Mouse (Mus musculus) lung, postnatal 36 days (tissue): ENCODE data around the gene Kcna2.

ENCODE experiments used
- DNase-seq: peaks from one replicate; pipeline ENCODE4 v3.0.0; 2022; ENCODE audit warnings: mixed read lengths

Kcna2 gene

DNA sequence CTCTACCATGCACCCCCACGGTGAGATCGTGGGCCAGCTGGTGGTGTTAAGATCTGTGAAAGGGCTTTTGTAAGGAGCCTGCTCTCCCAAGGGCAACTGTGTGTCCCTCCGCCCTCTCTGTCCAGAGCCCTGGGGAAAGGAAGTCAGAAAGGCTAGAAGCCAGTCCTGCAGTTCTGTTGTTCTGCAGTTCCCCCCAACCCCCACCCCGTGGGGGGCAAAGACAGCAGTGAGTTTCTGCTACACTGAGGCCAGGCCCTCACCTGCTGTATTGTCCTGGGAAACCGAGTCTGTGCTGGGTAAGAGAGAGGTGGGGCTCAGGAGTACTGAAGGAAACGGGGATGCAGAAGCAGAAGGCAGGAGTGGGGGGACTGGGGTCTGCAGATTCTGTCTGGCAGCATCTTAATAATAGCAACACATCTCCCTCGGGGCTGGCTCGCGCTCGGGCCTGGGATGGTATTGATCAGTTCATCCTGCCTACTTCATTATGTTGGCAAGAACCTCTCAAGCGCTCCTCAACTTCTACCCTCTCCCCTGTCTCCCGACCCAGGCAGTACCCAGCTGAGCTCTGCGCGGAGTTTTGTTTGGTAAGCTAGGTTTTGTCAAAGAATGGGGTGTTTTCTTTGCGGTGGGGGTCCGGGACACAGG lies at the start of gene Kcna2:
Gene Kcna2 (plus strand): TSS at position 336 of the 645 bp plus-strand sequence.
- no peak for DNase-seq

DNA sequence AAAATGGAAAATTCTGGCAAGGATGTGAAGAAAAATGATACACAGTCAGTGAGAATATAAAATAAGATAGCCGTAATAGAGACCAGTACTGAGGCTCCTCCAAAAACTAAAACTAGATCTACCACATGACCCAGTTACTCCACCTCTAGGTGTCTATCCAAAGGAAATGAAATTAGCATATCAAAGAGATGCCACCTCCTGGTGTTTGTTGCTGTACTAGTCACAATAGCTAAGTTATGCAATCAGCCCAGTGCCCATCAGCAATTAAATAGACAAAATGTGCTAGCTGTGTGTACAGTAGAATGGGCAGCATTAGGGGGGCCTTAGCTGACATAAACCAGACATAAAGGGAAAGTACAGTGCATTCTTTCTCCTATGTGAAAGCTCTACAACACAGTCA lies 39.5 kb upstream of the Kcna2 start:
- DNase-seq: no peak

DNA sequence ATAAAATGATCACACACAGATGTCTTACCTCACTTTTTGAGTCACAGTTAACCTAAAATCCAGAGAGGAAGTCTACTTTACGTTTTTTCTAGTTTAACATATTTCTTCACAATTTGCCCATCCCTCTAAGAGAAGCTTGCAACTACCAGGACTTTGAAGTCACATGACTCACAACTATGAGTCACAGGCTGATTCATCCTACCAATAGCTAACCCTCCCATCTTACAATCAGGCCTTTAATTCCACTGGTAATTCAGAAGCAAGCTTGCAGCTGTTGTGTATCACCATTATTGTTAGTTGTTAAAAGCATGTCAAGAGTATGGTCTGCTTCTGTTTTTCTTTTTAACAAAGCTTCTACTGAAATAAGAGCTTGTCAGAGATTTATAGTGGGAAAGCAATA lies 38.2 kb upstream of the Kcna2 start:
- peak; percentile 60 for DNase-seq

DNA sequence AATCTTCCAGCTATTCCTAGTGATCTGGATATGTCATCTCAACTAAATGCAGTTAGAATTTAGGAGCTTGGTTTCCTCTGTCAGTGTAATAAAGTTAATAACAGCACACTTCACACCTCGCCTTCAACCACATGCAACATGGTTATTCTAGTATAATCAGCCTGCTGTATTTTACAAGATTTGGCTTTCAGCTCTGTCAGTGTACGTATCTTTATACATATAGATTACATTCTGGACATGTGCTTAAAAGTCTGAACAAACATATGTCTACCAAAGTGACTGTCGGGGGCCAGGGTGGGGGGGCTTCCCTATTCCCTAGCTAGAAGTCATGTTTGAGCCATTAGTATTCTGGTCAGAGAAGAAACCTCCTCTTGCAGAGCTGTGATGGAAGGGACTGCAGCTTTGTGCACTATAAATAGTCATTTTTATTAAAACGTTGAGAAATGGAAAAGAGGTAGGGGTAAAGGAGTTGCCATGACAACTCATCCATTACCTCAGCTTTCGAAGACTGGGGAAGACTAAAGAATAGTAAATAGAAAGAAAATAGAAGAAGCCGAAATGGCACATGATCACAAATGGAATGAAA lies 35.3 kb upstream of the Kcna2 start:
- DNase-seq: no peak

DNA sequence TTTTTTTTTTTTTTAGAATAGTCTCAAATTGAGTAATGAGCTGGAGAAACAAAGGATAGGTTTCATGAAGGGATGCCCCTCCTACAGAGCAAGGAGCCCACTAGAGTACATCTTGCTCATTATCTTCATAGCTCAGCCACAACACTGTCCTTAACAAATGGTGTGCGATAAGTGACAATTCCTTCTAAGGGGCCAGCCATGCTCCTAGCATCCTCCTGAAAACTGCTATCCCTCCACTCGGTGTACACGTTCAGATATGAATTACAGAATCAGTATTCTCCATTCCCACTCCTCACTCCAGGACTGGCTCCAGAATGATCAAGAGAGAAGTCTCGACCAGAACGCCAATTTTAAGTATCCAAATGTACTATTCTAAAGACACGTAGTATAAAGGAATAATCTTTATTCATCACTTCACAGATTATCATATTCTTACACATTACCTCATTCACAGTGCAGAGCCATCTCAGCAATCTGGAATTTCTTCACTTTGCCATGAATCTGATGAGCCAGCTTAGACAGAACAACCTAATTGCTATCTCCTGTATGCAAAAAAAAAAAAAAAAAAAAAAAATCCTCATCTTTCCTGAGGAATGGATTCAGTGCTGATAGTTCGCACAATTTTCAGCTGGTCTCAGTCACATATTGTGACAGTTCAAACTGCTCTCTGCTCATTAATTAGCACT lies 34.6 kb upstream of the Kcna2 start:
- DNase-seq: no peak

DNA sequence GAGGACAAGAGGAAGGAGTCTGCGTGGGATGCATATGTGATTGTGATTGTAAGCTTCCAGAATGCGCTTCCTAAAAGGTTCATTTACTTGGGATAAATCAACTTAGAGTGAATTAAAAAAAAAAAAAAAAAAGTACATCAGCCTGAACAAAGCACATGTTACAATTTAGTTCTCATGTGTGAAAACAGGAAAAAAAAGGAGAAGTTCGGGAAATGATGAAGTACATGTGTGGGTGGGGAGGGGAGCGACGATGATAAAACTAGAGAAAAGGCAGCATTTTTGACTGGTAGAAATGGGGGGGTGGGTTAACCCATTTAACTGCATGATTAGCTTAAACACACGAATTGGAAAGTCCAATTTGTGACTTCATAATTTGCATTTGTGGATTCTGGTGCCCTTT lies 33.7 kb upstream of the Kcna2 start:
- DNase-seq: no peak

DNA sequence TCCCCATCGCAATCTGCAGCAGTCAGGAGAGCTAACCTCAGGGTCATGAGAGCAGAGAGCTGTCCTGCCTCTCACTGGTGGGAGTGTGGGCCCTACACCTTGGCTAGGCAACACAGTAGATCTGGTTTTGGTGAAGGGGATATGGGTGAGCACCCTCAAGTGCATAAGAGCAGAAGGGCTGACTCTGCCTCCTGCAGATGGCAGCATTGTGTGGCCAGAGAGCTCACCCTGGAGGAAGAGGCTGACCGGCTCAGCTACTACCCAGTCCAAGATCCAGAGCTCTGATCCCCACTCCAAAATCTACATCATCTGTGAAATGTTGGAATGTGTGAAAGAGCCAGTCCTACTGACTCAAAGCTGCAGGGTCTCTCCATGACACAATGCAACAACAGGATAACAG lies 27.1 kb upstream of the Kcna2 start:
- no peak for DNase-seq

DNA sequence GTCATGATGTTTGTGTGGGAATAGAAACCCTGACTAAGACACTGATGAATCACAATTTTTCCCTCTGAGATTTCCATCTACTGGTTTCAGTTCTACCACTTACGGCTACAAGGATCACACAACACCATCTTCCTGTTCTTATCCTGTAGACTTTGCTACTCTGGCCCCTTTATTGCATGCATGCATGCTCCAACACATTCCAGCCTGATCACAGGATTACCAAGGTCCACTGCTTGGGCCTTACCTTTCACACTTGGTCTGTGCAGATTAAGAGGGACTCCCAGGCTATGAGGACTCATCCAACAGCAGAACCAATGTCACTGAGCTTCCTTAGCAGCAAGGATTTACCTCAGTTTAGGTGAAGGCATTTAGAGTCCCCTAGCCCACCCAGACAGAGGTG lies 25.2 kb upstream of the Kcna2 start:
- no peak for DNase-seq

DNA sequence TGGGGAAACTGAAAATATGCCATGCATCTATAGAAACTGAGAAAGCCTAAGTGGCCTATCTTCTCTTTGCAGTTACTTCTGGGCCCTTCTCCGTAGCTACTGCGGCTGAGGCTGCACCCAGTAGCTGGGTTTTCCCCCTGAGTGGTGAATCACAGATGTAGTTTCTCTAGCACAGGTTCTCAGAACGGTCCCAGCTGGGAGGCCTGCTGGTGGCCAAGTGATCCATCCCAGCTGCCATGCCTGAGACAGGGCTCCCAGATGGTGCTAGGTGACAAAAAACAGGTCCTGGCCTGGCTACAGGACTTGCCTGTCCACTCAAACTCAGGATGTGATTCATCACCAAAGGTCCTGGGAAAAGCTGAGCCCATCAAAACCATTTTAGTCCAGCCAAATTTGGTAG lies 24.3 kb upstream of the Kcna2 start:
- DNase-seq: peak; percentile 79

DNA sequence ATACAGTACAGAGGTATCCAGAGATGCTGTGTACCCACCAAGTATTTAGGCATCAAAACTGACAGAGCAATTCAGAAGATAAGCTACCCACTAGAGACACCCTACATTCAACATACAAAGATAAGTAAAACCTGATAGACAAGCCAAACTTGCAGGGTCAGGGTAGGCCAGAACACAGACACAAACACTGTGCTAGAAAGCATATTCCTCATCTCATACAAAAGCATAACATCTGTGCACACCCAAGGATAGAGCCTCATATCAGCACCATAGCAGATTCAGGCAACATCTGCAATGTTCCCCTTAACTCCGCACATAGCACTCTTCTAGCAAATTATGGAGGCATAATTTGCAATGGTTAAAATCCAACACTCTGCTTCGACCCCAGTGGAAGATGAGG lies 23.8 kb upstream of the Kcna2 start:
- DNase-seq: no peak

DNA sequence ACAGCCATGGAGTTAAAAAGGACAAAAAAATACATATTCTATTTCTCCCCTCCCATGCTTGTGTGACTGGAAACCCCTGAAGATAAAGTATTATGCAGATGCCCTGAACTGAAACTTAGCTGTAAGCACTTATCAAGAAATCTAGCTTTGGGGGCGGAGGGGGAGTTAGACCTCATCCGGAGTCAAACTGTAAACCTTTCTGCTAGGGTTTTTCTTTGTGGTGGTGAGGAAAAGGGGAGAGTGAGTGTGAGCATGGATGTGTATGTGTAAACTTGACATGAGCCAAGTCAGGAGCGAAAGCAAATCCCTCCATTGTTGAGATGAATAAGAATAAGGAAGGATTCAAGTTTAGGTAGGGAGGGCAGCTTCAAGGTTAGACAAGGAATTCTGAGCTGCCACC lies 20.1 kb upstream of the Kcna2 start:
- DNase-seq: no peak

DNA sequence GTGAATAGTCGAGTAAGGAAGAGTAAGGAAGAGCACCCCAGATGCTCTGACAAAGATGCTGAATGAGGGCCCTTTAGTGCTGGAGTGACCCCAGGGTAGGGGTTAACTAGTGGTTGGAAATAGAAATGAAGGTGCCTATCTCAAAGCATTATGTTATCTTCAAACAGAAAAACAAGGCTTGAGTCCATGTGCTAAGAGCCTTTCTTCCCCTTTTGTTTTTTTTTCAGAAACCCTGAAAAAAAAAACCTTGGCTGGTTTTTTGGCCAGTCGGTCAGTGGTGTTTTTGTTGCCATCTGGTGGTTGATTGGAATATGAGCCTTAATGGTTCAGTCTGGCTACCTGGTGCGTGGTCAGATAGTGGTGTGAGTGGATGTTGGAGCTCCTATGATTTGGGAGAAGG lies 19.7 kb upstream of the Kcna2 start:
- DNase-seq: peak; percentile 60

DNA sequence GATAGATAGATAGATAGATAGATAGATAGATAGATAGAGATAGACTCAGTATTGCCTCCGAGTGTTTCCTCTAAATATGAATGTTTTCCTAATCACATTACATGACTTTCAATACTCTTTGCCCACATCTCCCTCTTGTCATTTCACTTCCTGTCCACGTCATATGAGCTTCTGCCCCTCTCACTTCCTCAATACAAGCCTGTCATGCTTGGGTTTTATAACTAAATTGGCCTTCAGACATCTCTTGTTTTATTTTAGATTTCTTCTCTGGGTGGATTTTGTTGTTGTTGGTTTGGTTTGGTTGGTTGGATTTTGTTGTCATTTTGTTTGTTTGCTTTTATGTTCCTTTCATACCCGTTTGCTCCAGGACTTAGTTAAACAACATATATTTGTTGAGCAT lies 16.4 kb upstream of the Kcna2 start:
- DNase-seq: peak; percentile 36

DNA sequence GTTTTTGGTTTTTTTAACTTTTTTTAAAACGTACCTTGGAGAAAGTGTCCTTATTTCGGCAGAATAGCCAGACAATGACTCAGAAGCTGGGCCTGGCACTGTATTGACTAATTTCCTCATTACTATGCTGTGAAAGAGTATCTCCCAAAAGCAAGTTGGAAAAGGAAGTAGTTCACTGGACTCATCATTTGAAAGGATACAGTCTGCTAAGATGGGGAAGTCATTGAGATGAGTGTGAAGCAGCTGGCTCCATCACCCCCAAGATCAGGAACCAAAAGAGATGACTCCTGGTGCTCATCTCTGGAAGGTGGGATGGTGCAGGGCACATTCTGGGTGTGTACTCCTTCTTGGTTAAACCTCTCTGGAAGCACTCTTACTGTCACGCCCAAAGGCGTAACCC lies 13.5 kb upstream of the Kcna2 start:
- no peak for DNase-seq

DNA sequence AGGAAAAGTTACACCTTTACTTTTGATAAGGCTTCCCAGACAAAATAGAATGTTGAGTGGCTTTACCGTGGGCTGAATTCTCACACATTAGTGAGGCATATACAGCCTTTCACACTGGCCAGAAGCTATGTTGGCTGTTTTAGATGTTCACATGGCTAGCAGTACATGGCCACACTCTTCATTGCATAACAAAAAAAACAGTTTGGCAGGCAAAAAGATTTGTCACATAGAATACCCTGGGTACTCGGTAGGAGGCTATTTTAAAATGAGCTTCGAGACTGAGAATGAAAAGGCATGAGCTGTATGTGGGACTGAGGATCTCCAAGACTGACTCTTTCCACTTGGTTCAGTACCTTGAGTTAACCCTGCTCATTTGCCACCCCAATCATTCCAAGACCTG lies 12.1 kb upstream of the Kcna2 start:
- no peak for DNase-seq

DNA sequence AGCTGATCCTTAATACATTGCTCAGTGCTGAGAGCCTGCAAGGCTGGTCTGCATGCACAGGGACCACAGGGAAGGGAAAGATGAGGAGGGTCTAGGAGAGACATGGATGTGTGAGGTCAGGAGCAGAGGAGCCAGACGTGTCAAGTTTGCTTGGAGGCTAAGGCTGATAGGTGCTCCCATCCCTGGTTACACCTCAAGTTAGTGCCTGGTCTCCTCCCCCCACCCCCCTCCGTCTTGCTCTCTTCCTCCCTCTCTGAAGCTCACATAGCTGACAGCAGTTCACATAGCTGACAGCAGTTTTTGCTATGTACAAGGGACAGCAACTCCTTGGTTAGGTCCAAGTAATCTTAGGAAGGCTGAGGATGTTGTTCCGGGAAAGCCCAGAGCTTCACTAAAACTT lies 11.5 kb upstream of the Kcna2 start:
- no peak for DNase-seq

DNA sequence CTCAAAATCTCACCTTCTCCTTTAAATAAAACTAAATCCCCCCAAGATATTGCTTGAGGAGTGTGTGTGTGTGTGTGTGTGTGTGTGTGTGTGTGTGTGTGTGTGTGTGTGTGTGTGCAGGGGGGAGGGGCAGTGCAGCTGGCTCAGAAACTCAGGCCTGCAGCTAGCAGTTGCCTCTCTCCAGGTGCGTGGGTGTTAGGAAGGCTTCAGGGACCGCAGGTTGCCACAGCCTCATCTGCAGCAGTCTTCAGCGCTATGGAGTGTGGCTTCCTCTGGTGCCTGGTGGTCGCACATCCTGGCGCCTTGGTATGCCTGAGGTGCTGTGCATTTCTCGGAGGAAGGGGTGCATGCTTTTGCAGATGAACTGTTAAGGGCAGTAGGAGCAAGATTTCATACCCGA lies 10.9 kb upstream of the Kcna2 start:
- no peak for DNase-seq

DNA sequence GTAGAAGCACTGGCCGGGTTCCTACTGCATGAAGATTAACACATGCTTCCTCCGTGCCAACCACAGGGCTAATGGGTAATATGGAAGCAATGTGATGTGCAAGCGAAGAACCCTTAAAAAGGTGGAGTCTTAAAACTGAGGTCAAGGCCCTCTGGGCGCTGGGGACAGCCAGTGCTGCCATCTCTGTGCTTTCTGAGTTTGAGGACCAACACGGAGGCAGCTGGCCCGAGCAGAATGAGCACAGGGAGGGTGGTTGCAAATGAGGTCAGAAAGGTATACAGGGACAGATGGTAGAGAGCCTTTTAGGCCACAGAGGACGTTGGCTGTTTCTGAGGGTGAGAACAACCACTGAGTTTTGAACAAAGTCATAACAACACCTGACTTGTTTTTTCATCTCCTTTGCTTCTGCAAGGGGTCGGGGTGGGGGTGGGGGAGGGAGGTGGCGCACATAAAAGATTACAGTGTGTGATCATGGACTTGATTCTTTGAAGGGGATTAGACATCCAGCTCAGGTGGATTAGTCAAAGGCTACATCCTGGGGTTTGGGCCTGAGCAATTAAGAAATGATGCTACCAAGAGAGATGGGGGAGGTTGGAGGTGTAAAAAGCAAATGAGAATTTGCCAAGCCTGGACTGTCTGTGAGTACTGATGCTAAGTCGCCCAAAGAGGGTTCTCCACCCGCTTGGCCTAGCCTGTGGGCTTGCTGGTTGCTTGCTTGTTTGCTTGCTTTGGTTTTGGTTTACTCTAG lies 10.4 kb upstream of the Kcna2 start:
- no peak for DNase-seq

DNA sequence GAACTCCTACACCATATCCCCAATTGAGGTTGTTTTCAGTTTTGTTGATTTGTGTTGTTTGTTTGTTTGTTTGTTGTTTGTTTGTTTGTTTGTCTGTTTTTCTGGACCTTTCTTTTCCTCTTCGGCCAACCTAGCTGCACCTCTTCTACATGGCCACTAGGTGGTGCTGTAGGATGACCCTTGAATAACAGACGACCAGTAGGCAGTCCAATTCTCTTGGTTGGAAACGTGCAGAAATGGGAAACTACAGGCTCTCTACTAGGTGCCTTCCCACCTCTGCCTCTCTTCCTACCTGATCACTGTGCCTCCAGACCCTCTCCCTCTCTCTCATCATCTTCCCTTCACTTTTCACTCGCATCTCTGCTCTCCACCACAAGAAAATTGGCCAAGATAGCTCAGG lies 6.9 kb upstream of the Kcna2 start:
- DNase-seq: peak; percentile 64

DNA sequence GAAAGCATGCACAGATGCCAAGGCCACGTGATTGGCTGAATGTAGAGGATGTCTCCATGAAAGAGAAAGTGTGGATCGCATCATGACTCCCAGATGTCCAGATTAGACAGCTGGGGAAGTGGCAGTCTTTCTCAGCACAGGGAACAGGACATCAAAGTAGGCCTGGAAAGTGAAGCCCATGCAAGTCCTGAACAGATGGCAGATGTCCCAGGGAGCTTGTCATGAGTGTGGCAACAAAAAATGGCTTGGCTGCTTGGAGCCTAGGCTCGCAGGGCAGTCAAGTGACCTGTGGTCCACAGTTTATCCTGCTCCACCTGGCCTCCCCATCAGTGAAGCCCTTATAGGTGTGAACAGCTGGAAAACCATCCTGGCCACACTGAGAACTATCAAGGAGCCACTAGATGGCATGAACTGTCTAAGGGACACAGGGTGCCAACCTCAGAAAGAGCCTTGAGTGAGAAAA lies 4.6 kb upstream of the Kcna2 start:
- DNase-seq: peak; percentile 36

DNA sequence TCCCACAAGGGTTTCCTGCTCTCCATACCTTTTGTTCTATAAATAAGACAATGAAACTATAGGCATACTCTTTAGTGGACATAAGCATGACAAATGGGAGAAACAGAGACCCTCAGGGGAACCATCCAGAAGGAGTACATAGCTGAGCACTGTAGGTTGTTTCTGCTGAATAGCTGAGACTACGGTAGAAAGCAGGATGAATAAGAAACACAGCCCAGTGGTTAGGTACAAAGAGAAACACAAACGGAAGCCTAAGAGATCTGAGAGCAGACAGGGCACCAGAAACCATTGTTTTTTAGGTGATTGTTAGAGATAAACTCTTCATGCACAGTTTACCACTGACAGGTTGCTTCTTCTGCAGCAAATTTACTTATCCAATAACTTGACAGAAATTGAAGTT lies 1.1 kb upstream of the Kcna2 start:
- no peak for DNase-seq

DNA sequence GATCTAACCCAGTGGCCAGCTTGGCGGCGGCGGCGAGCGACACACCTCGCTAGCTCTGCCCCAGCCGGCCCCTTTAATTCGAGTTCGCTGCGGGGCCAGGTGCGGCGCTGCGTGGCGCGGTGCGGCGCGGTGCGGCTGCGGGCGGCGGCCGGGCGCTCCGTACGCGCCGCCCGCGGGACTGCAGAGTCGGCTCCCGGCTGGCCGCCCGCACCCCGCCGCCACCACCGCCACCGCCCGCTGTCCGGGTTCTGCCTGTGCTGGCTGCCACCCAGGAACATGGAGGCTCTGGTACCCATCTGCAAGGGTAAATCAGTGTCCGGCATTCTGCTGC lies 475 bp downstream of the Kcna2 start:
- no peak for DNase-seq

DNA sequence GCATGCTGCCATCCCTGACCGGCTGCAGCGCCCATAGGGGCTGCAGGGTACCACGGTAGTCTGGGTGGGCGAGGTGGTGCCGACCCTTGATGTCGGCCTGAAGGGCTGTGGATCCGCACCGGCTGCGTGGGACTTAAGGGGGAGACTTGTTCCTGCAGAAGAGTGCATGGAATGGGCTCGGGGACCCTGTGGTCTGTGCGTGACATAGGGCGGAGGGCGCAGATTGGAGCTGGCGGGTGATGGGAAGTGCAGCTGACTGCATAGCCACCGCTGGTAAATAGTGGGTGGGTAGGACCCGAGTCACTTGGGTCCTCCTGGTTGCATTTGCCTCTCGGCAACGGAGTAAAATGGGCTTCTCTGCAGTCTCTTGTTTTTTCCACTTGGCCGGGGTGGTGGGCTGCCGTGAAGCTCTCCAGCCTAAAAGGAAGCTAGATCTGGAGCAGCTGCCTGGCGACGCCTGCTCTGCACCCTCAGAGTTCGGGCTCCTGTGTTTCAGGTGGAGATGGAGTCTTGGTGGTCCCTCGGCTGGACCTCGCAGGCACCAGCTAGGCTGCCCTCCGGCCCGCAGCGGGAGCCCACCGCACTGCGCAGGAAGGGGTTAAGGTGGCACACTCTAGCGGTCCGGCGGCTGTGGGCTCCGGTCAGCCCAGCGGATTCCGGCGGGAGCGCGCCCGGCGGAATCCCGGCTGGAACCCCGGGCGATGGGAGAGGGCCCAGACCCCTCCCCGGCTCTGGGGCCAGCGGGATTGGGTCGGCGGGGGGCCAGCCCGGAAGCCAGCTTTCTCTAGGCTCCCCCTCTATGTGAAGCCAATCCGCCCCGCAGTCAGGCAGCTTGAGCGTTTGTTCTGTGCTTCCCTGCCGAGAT lies 1.1 kb downstream of the Kcna2 start:
- DNase-seq: peak; percentile 25
